Mouse (Mus musculus): ENCODE results near the gene Sel1l. TPM values are rescaled to one million over a fixed set of nuclear protein-coding genes. Genes with fewer than 3 reads are reported as not detected.
A peak's percentile ranks its signal among the peaks of the same experiment; 100 is the strongest.
"Not testable (repeated sequence)": the region's sequence is repeated elsewhere in the genome, so short reads cannot be mapped to it uniquely, and the experiment has no call there.

Gene Sel1l
- polyA plus RNA-seq, 1 experiment from 2014 or later, result 110 TPM

DNA sequence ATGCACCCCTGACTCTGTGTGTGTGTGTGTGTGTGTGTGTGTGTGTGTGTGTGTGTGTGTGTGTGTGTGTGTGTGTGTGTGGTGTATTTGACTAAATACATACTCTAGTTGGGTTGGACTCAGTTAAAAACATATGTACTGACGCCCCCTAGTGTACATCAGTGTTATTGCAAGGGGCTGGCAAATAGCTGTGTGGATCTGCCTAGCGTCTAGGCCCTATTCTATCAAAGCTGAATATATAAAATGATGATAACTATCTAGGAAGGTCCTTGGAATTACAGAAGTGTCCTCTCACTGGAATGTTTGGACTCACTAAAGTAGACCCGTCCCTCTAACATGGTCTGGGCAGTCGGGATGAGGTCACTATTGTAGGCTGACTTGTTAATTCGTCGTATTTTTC, 59.2 kb downstream of the Sel1l start:
- Histone ChIP-seq H3K9ac (replicated peaks) (no peak overlapping the region), H3K4me1 (no peaks in the 10 kb centered on the region), H3K4me2 (replicated peaks) (no peak overlapping the region), H3K4me3 (no peak overlapping the region), H3K27ac (replicated peaks) (no peak overlapping the region), H3K27me3 (no peaks in the 10 kb centered on the region), H3K9me3 (no peaks in the 10 kb centered on the region), H3K36me3 (no peaks in the 10 kb centered on the region)
- 0 out of 2 replicates have a peak, but pooled peaks have one; percentile 35 for ATAC-seq (replicated peaks)
- WGBS, result 55% methylated on average over 6 of the region's 6 CpGs

DNA sequence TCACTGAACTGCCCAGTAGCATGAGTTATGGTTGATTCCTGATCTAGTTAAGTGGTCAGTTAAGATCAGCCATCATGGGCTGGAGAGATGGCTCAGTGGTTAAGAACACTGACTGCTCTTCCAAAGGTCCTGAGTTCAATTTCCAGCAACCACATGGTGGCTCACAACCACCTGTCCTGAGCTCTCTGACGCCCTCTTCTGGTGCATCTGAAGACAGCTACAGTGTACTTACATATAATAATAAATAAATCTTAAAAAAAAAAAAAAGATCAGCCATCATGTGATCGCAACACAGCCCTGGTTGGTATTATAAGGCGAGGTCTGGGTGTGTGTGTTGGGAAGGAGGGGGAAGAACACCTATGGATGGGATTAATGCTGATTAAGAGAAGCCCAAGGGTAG, 60.5 kb downstream of the Sel1l start:
- H3K9ac ChIP-seq (replicated peaks); H3K9me3 ChIP-seq; H3K27me3 ChIP-seq; H3K4me2 ChIP-seq (replicated peaks); H3K4me1 ChIP-seq; ATAC-seq (replicated peaks); H3K27ac ChIP-seq (replicated peaks); H3K36me3 ChIP-seq; H3K4me3 ChIP-seq: not testable (repeated sequence)
- 65% methylated on average over 3 of the region's 3 CpGs for WGBS

DNA sequence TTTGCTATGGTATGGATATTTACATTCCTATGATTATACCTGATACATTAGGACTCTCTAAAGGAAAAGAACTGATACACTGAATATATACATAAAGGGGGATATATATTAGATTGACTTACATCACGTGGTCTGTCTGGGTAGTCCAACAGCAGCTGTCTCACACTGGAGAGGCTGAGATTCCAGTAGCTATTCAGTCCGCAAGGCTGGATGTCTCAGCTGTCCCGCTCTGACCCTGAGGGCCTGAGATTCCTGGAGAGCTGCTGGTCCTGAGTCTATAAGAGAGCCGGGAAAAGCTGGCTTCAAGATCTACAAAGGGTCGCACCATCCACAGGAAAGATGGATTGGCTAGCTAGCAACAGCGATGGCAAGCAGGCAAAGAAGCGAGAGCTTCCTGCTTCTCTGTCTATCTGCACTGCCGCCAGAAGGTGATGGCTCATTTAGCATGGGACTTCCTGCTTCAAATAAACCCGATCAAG, 61.0 kb downstream of the Sel1l start, which contains the start of gene Ston2:
Ston2 (minus strand) TSS at position 429 of the 479 bp plus-strand sequence.
- no peaks in the 10 kb centered on the region for H3K9me3 ChIP-seq
- H3K4me1 ChIP-seq, result no peaks in the 10 kb centered on the region
- H3K4me3 ChIP-seq, result no peak within 1 kb of the TSS
- H3K27me3 ChIP-seq, result no peaks in the 10 kb centered on the region
- no peak within 1 kb of the TSS for H3K9ac ChIP-seq (replicated peaks)
- WGBS, result 88% methylated on average over 9 of the region's 9 CpGs
- no peaks in the 10 kb centered on the region for H3K36me3 ChIP-seq
- ATAC-seq (replicated peaks), result no peak
- H3K4me2 ChIP-seq (replicated peaks), result no peak within 1 kb of the TSS
- no peak within 1 kb of the TSS for H3K27ac ChIP-seq (replicated peaks)

DNA sequence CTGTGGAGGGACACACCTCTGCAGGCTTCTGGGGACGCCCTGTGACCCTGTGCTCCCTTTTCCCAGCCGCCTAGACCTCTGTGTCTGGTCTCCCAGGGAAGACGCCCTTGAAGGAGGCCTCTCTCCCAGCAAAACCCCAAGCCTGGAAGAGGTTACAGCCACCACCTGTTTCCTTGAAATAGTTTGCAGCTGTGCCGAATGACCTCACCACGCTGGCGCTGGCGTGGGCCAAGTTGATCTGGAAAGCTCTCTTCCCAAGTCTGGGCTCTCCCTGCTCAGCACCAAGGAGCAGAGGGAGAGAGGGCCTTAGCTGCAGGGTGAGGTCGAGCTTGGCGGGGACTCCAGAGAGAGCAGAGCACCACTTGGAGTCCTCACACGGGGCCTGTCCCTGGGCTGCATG, 62.6 kb downstream of the Sel1l start:
- H3K27me3 ChIP-seq, result no peaks in the 10 kb centered on the region
- 59% methylated on average over 10 of the region's 10 CpGs for WGBS

DNA sequence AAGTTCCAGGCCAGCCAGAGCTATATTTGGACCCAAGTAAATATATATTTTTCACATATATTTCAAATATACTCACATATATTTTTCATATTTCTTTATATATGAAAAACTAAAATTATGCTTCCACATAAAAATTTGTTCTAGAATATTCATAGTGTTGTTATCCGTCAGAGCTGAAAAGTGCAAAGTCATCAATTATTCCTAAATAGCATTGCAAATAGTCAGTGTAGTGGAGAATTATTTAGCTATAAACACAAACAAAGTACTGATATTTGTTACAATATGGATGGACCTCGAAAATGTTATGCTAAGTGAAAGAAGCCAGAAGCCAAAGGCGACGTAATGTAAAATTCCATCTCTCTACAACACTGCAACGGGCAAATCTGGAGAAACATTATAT, 67.5 kb downstream of the Sel1l start:
- H3K4me2 ChIP-seq (replicated peaks), result no peak overlapping the region
- no peak overlapping the region for H3K27ac ChIP-seq (replicated peaks)
- H3K27me3 ChIP-seq, result no peaks in the 10 kb centered on the region
- no peaks in the 10 kb centered on the region for H3K36me3 ChIP-seq
- no peak overlapping the region for H3K9ac ChIP-seq (replicated peaks)
- H3K9me3 ChIP-seq, result no peaks in the 10 kb centered on the region
- H3K4me1 ChIP-seq, result peaks cover 17% of the 10 kb centered on the region
- no peak overlapping the region for H3K4me3 ChIP-seq
- ATAC-seq (replicated peaks), result no peak
- 90% methylated on average over 5 of the region's 5 CpGs for whole genome bisulfite sequencing

More for the DNA sequence above, 62.6 kb downstream of the Sel1l start:
- Histone ChIP-seq H3K4me1 (no peaks in the 10 kb centered on the region), H3K27ac (replicated peaks) (no peak overlapping the region), H3K9me3 (no peaks in the 10 kb centered on the region), H3K9ac (replicated peaks) (no peak overlapping the region), H3K4me2 (replicated peaks) (no peak overlapping the region), H3K4me3 (no peak overlapping the region), H3K36me3 (no peaks in the 10 kb centered on the region)
- ATAC-seq (replicated peaks), result no peak

DNA sequence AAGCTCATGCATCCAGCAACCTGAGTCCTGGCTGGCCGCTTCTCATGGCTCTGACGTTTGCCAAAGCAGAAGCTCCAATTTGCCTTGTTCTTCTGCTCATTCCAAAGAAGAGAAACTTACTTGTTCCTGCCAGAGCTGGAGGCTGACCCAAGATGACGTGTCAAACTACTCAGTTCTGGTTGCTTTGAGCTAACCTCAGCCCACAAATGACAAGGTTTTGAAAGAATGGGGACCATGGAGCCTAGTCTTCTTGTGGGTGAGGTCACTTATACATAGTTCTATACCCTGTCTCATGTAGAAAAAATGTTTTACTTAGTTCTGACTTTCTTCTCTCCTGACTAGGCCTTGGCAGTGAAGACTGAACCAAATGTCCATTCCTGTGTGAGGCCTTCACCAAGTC, 68.4 kb downstream of the Sel1l start:
- Histone ChIP-seq H3K27me3 (no peaks in the 10 kb centered on the region), H3K36me3 (no peaks in the 10 kb centered on the region), H3K4me3 (no peak overlapping the region), H3K9ac (replicated peaks) (no peak overlapping the region), H3K9me3 (no peaks in the 10 kb centered on the region), H3K27ac (replicated peaks) (no peak overlapping the region), H3K4me2 (replicated peaks) (no peak overlapping the region), H3K4me1 (peaks cover 17% of the 10 kb centered on the region)
- ATAC-seq (replicated peaks), result no peak
- 86% methylated on average over 3 of the region's 3 CpGs for WGBS

DNA sequence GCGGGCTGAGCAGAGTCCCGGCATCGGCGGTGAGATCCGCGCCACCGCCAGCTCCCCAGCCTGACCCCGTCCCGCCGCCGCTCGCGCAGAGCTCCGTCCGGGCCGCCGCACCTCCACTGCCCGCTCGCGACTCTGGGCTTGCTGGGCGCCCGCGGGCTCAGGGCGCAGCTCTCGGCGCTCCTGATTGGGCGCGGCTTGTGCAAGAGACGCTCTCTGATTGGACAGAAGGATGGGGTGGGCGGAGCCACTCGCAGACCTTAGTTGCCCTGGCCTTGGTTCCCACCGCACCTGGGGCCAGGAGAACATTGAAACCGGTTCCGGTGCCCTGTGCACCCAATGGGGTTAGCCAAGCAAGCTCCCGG, 70.0 kb downstream of the Sel1l start:
- H3K4me3 ChIP-seq, result peak overlapping the region; percentile 91
- WGBS, result 1% methylated on average over 35 of the region's 35 CpGs
- H3K27me3 ChIP-seq, result no peaks in the 10 kb centered on the region
- no peaks in the 10 kb centered on the region for H3K36me3 ChIP-seq
- H3K27ac ChIP-seq (replicated peaks), result peak overlapping the region; percentile 62
- no peaks in the 10 kb centered on the region for H3K9me3 ChIP-seq
- peak; percentile 96 for ATAC-seq (replicated peaks)
- H3K4me1 ChIP-seq, result peaks cover 23% of the 10 kb centered on the region
- H3K9ac ChIP-seq (replicated peaks), result peak overlapping the region; percentile 62
- peak overlapping the region; percentile 99 for H3K4me2 ChIP-seq (replicated peaks)

DNA sequence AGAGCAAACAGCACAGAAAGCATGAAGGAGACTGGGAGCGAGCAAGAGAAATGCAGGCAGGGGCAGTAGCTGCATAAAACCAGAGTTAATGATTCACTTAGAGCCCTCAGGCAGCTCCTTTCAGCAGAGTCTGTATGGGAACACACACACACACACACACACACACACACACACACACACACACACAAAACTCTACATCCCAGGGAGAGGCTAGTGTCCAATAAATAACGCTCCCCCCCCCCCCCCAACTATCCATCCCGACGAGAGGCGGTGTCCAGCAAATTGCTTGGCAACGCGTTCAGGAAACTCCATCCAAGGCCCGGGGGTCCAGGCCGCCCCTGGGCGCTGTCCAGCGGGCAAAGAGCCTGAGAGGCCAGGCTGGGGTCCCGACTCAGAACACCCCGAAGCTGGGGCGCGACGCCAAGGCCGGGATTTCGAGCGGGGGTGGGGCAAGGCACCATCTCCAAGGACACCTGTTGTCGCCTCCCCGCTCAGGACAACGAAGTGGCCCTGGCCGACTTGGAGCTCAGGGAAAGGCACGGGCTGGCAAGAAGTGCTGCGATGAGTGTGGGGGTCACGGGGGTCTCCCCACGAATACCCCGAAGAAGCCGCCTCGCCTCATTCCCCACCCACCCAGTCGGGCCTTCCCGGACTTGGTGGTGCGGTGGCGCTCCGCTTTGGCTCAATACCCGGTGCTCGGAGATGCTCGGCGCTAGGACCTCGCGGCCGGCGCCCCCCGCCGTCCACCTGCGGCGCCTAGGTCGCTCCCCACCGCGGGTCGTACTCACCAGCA, 70.5 kb downstream of the Sel1l start:
- H3K27ac ChIP-seq (replicated peaks), result peak overlapping the region; percentile 62
- H3K4me2 ChIP-seq (replicated peaks), result peak overlapping the region; percentile 99
- under 1% methylated on average over 50 of the region's 51 CpGs for WGBS
- peak overlapping the region; percentile 62 for H3K9ac ChIP-seq (replicated peaks)
- H3K9me3 ChIP-seq, result no peaks in the 10 kb centered on the region
- no peaks in the 10 kb centered on the region for H3K27me3 ChIP-seq
- H3K36me3 ChIP-seq, result no peaks in the 10 kb centered on the region
- ATAC-seq (replicated peaks), result peak; percentile 84
- peak overlapping the region; percentile 91 for H3K4me3 ChIP-seq
- H3K4me1 ChIP-seq, result peaks cover 23% of the 10 kb centered on the region

DNA sequence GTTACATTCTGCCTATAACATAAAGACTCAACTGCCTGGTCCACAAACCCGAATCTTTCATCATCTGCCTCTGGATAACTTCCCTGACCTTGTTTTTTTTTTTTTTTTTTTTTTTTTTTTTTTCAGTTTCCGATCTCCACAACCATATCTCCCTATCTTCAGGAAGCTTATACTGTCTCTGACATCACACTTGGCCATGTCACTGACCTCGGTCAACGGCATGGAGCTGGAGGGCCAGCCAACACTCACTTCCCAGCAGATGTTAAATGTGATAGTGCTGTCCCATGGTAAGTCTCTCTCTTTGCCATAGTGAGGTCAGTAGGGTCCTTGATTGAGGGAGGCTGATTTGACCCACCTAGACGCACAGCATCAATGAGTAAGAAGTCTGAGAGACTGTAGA, 72.6 kb downstream of the Sel1l start:
- Histone ChIP-seq H3K9ac (replicated peaks) (no peak overlapping the region), H3K4me3 (no peak overlapping the region), H3K9me3 (no peaks in the 10 kb centered on the region), H3K4me1 (peaks cover 23% of the 10 kb centered on the region), H3K27ac (replicated peaks) (no peak overlapping the region), H3K4me2 (replicated peaks) (no peak overlapping the region), H3K36me3 (no peaks in the 10 kb centered on the region), H3K27me3 (no peaks in the 10 kb centered on the region)
- WGBS, result 90% methylated on average over 5 of the region's 5 CpGs
- no peak for ATAC-seq (replicated peaks)

DNA sequence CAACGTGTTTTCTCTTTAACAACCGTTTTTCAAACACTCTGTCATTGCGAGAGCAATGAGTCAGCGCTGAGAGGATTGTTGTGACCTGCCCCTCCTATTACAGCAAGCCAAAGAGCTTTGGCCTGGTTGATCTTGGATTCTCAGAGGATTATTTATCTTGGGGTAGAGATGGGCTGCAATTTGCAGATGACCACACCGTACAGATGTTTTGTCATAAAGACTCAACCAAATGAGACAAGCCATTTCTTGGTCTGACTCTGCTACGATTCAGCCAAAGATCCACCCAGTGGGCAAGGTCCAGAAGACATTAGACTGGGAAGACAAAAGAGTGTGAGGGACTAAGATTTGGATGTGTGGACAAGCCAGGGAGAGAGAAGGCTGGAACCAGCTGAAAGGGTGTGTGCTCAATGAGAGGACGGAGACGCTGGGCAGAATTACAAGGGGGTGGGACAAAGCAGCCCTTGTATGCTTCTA, 74.1 kb downstream of the Sel1l start:
- WGBS, result 63% methylated on average over 8 of the region's 8 CpGs
- Histone ChIP-seq H3K4me2 (replicated peaks) (no peak overlapping the region), H3K36me3 (no peaks in the 10 kb centered on the region), H3K27me3 (no peaks in the 10 kb centered on the region), H3K4me1 (peaks cover 23% of the 10 kb centered on the region), H3K9me3 (no peaks in the 10 kb centered on the region), H3K9ac (replicated peaks) (no peak overlapping the region), H3K27ac (replicated peaks) (no peak overlapping the region), H3K4me3 (no peak overlapping the region)
- no peak for ATAC-seq (replicated peaks)

DNA sequence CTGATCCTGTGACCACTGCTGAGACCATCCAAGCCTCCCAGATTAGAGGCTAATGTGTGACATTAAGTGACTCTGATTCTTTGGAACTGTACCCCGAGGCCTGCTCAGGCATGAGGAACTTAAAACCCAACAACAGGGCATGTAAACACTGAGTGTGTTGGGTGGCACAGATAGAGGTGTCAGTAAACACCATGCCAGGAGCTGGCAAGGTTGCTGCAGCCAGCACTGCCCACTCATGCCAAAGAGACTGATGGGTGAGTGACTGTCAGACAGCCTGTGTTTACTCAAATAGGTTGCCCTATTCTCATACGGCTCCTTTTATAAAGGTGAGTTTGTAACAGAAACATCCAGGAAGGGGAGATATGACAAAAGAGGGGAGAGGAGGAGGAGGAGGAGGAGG, 80.1 kb downstream of the Sel1l start:
- ATAC-seq (replicated peaks), result no peak
- peaks cover 15% of the 10 kb centered on the region for H3K4me1 ChIP-seq
- no peaks in the 10 kb centered on the region for H3K36me3 ChIP-seq
- 78% methylated on average over 2 of the region's 2 CpGs for WGBS
- H3K27me3 ChIP-seq, result no peaks in the 10 kb centered on the region
- H3K27ac ChIP-seq (replicated peaks), result no peak overlapping the region
- H3K4me3 ChIP-seq, result no peak overlapping the region
- H3K9ac ChIP-seq (replicated peaks), result no peak overlapping the region
- H3K4me2 ChIP-seq (replicated peaks), result no peak overlapping the region
- H3K9me3 ChIP-seq, result no peaks in the 10 kb centered on the region

DNA sequence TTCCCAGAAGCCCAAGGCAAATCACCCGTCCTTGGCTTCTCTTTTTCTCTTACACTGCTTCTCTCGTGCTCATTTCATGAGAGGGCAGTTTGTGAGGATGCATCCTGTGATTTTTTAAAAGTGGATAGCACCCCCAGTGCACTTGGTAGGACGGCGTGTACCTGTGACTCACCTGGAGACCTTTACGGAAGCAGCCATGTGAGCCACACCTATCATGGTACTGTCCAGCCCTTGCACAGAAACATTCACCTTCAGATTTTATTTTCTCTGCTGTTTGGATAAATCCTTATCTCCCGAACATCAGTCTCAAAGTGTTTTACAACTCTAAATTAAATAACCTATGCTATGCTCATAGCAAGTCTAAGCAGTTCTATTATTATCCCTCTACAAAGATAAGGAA, 80.8 kb downstream of the Sel1l start:
- ATAC-seq (replicated peaks), result no peak

More for the DNA sequence above, 80.8 kb downstream of the Sel1l start:
- Histone ChIP-seq H3K4me1 (peaks cover 15% of the 10 kb centered on the region), H3K9ac (replicated peaks) (no peak overlapping the region), H3K27ac (replicated peaks) (no peak overlapping the region), H3K4me3 (no peak overlapping the region), H3K27me3 (no peaks in the 10 kb centered on the region), H3K9me3 (no peaks in the 10 kb centered on the region), H3K4me2 (replicated peaks) (no peak overlapping the region), H3K36me3 (no peaks in the 10 kb centered on the region)
- WGBS, result 95% methylated on average over 6 of the region's 6 CpGs

Measured in forebrain, embryonic 15.5 days (tissue).